Mouse (Mus musculus) embryonic facial prominence, embryonic 15.5 days (tissue): ENCODE measurements at regions not wholly inside any gene's neighbourhood (a gene's known extent, or its start where the extent isn't known, plus 50 kb on each side); places are given as distances from the start of the nearest gene placed in this dataset.
A peak's percentile ranks its signal among the peaks of the same experiment; 100 is the strongest.

ENCODE experiments used
- ATAC-seq: fragments of 200-750 bp; cut with Nextera tagmentation; 2 replicates; pipeline ENCODE4 v1.8.0; 2017; ENCODE audit warnings: low read depth, moderate TSS enrichment; ENCODE audit not compliant: insufficient number of reproducible peaks, low FRiP score, low TSS enrichment
- H3K27ac ChIP-seq: fragments of 300-500 bp; sonication (generic); replicated peaks from 2 replicates; pipeline ENCODE4 v1.5.1; 2015; ENCODE audit warnings: mild to moderate bottlenecking, inconsistent platforms
- H3K27me3 ChIP-seq: fragments of 300-500 bp; sonication (generic); 2 replicates; pipeline ENCODE4 v1.6.1; 2015; ENCODE audit warnings: inconsistent platforms
- H3K36me3 ChIP-seq: fragments of 300-500 bp; sonication (generic); 2 replicates; pipeline ENCODE4 v1.6.1; 2015; ENCODE audit warnings: mild to moderate bottlenecking, inconsistent platforms
- H3K4me1 ChIP-seq: fragments of 300-500 bp; sonication (generic); 2 replicates; pipeline ENCODE4 v1.6.1; 2015; ENCODE audit warnings: inconsistent platforms
- H3K4me2 ChIP-seq: fragments of 300-500 bp; sonication (generic); replicated peaks from 2 replicates; pipeline ENCODE4 v1.6.1; 2015; ENCODE audit warnings: mild to moderate bottlenecking, inconsistent platforms
- H3K4me3 ChIP-seq: fragments of 300-500 bp; sonication (generic); replicated peaks from 2 replicates; pipeline ENCODE4 v1.5.1; 2015; ENCODE audit warnings: mild to moderate bottlenecking, inconsistent platforms
- H3K9ac ChIP-seq: fragments of 300-500 bp; sonication (generic); 2 replicates; pipeline ENCODE4 v1.6.1; 2015; ENCODE audit warnings: inconsistent platforms
- H3K9me3 ChIP-seq: fragments of 300-500 bp; sonication (generic); replicated peaks from 2 replicates; pipeline ENCODE4 v1.6.1; 2016; ENCODE audit warnings: inconsistent platforms
- WGBS: fragments of 180-500 bp; shearing (Covaris S2); methylation state at CpG from one replicate; pipeline ENCODE4 v1.1.7; 2015; 5-methylcytosine and 5-hydroxymethylcytosine counted together

DNA sequence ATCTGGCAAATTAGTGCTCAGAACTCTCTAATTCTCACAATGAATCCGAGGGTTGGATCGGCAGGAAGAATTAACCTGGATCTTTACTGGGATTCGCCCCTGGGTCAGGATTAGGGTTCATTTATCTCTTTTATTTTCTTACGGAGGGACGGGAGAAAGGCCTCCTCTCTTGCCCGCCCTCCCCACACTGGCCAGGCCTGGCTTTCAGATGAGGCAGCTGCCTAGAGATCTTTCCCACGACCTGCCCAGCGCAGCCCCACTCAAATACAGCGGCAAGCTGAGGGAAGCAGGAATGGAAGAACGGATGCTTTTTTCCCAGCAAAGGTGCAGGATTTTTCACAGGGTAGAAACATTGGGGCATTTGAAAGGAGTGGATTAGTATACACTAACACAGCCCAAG, 289.9 kb downstream of the Sox9 start:
- no peak overlapping the region for H3K4me3 ChIP-seq
- ATAC-seq: no peak
- 45% methylated on average over 10 of the region's 10 CpGs for WGBS

DNA sequence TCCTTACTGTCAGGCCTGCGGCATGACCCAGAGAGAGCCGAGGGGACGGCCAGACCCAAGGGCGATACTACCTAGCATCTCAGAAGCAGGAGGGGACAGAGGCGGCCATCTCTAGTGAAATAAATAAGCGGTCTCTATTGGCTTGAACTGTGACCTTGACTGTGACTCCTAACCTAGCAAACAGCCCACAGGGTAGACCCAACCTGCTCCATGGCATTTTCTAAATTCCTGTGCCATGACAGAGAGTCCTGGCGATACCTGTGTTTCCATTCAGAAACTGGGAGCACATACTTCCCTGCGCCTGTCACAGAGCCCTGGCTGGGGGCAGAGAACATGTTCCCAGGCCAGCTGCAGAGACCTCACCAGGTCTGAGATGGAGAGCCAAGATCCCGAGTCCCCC, 292.3 kb downstream of the Sox9 start:
- ATAC-seq: no peak; the same call in 1 of the 2 replicates
- H3K9ac ChIP-seq: no peak overlapping the region
- no peak overlapping the region for H3K4me3 ChIP-seq
- H3K4me2 ChIP-seq: no peak overlapping the region
- H3K27ac ChIP-seq: no peak overlapping the region
- H3K36me3 ChIP-seq: no peaks in the 10 kb centered on the region
- H3K27me3 ChIP-seq: no peaks in the 10 kb centered on the region
- no peaks in the 10 kb centered on the region for H3K9me3 ChIP-seq
- 83% methylated on average over 9 of the region's 9 CpGs for WGBS
- H3K4me1 ChIP-seq: no peaks in the 10 kb centered on the region

More for the DNA sequence above, 289.9 kb downstream of the Sox9 start:
- Histone ChIP-seq H3K4me2 (no peak overlapping the region), H3K9me3 (no peaks in the 10 kb centered on the region), H3K27ac (no peak overlapping the region), H3K9ac (no peak overlapping the region), H3K27me3 (no peaks in the 10 kb centered on the region), H3K36me3 (no peaks in the 10 kb centered on the region), H3K4me1 (no peaks in the 10 kb centered on the region)

DNA sequence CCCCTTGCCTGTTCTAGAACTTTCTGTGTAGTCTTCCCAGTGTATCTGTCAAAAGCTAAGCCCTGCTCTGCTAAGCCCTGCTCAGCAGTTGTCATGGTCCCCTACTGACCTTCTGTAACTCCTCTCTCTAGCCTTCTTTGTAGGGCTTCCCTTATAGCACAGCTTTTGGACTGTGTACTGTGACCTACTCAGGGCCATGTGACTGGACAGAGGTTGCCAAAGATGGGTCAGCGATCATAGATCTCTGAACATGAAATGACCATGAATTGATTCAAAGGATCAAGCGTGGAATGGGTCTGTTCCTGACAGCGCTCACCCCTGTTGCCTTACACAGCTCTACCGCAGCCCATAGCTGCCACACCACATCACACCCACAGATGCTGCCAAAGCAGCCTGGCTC, 294.3 kb downstream of the Sox9 start:
- no peak for ATAC-seq

DNA sequence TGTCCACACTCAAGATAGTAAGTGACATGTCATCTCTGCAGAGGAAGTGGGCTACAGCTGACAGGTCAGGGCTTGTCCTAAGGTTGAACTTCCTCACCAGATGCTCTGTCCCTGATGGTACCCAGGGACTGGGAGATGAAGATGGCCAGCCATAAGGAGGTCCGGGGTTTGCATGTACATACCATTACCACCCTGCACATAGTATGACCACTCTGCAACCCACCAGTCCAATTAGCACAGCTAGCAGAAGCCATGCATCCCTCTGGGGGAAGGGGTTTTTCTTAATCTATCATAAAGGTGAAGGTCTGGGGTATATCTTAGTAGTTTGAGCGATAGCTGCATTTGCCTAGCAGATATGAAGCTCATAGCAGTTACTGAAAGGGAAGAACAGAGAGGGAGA, 298.3 kb downstream of the Sox9 start:
- no peak for ATAC-seq
- H3K27me3 ChIP-seq: no peaks in the 10 kb centered on the region
- 87% methylated on average over 2 of the region's 2 CpGs for WGBS

More for the DNA sequence above, 294.3 kb downstream of the Sox9 start:
- Histone ChIP-seq H3K36me3 (no peaks in the 10 kb centered on the region), H3K4me1 (no peaks in the 10 kb centered on the region), H3K4me2 (no peak overlapping the region), H3K9ac (no peak overlapping the region), H3K4me3 (no peak overlapping the region), H3K27me3 (no peaks in the 10 kb centered on the region), H3K9me3 (no peaks in the 10 kb centered on the region), H3K27ac (no peak overlapping the region)
- WGBS: 95% methylated on average over 4 of the region's 4 CpGs

DNA sequence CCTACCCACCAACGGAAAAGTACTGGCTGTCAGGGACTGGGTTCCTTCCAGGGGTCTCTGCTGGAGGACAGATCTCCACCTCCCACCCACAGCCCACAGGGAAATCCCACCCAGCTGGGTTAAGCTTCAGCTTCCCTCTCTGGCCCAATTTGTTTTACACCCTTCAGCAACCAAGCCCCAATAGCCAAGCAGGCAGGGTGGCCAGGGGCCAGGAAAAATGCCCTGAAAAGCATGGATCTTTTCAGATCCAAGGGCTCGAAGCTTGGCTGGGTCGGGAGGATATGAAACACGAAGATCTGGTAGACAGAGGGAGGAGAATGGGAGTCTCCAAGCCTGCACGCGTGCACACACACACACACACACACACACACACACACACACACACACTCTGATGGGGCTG, 302.4 kb downstream of the Sox9 start:
- H3K36me3 ChIP-seq: no peaks in the 10 kb centered on the region
- H3K4me3 ChIP-seq: no peak overlapping the region
- H3K9ac ChIP-seq: no peak overlapping the region
- H3K4me2 ChIP-seq: no peak overlapping the region
- peaks cover 6% of the 10 kb centered on the region; the same call in 1 of the 2 replicates for H3K4me1 ChIP-seq
- no peaks in the 10 kb centered on the region for H3K27me3 ChIP-seq
- ATAC-seq: no peak
- no peaks in the 10 kb centered on the region for H3K9me3 ChIP-seq
- WGBS: 77% methylated on average over 6 of the region's 6 CpGs
- no peak overlapping the region for H3K27ac ChIP-seq

More for the DNA sequence above, 298.3 kb downstream of the Sox9 start:
- no peak overlapping the region for H3K9ac ChIP-seq
- H3K27ac ChIP-seq: no peak overlapping the region
- H3K4me2 ChIP-seq: no peak overlapping the region
- H3K4me1 ChIP-seq: no peaks in the 10 kb centered on the region
- no peaks in the 10 kb centered on the region for H3K9me3 ChIP-seq
- H3K4me3 ChIP-seq: no peak overlapping the region
- H3K36me3 ChIP-seq: no peaks in the 10 kb centered on the region

DNA sequence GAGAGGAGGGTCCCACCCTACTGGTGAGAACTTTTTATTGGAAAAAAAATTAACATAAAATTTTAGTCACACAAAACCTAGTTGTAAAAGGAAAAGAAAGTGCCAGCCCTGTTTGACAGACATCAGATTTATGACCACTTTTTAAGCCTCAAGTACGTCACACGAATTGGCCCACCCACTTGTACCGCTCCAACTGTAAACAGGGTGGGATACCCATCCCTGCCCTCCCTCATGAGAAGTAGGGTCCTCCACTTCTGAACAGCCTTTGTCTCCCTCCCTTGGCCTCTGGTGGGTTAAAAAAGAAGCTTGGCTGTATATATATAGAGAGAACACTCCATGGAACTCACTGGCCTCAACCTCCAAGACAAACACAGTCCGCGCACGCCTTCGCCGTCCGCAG, 303.5 kb downstream of the Sox9 start:
- no peak overlapping the region for H3K4me3 ChIP-seq
- no peak overlapping the region for H3K9ac ChIP-seq
- no peaks in the 10 kb centered on the region for H3K9me3 ChIP-seq
- H3K27me3 ChIP-seq: no peaks in the 10 kb centered on the region
- H3K4me1 ChIP-seq: peaks cover 6% of the 10 kb centered on the region; the same call in 1 of the 2 replicates
- no peak for ATAC-seq
- 80% methylated on average over 9 of the region's 9 CpGs for WGBS
- no peak overlapping the region; the same call in 1 of the 2 replicates for H3K27ac ChIP-seq
- no peak overlapping the region for H3K4me2 ChIP-seq
- H3K36me3 ChIP-seq: no peaks in the 10 kb centered on the region

DNA sequence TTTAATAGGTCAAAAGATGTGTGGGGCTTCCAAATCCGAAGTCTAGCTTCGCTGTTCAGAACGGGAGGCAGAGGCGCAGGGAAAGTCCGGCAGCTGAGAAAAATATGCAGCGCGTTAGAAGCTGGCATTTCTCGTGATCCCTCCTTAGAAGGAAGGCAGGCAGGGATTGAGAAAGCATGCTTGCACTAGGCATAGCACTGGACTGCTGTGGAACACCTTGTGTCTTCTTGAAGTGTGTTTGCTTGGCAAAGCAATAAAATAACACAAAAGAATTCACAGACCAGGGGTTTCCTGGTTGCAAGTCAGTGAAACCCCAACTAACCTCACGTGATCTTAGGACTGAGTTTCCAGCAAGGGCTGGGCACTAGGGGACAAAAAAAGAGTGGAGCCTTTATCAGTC, 305.1 kb downstream of the Sox9 start:
- Histone ChIP-seq H3K36me3 (no peaks in the 10 kb centered on the region), H3K4me2 (no peak overlapping the region), H3K9me3 (no peaks in the 10 kb centered on the region), H3K27ac (no peak overlapping the region), H3K9ac (no peak overlapping the region), H3K27me3 (no peaks in the 10 kb centered on the region), H3K4me1 (peaks cover 6% of the 10 kb centered on the region; the same call in 1 of the 2 replicates), H3K4me3 (no peak overlapping the region)
- 42% methylated on average over 9 of the region's 9 CpGs for WGBS
- ATAC-seq: no peak

DNA sequence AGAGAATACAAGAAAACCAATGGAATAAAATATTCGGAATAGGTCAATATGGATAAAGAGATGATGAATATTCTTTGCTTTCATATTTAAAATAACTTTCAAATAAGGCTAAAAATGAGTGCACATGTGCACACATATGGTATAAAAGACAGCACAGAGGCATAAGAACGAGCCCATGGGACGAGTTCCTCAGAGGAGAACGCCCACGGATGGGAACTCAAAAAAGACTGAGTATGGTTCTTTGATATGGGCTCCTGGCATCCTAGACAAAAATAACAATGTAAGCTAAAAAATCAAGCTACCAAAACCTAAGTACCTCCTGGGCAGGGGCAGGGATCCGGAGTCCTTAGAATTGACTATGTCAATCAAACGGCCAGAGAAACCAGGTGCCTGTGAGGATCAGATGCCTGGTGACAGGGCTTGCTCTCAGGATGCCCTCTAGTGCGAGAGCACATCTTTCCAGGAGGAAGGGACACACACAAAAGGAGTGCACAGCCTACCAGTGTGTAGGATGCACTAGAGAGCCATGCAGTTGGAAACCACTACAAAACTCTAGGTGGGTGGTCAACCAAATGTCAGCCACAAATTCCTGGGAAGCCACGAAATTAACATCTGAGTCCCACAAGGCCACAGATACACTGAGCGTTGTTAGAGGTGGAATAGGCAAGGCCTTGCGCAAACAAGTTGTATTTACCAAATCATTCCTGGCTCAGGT, 307.8 kb downstream of the Sox9 start:
- Histone ChIP-seq H3K27ac (no peak overlapping the region), H3K27me3 (no peaks in the 10 kb centered on the region), H3K36me3 (no peaks in the 10 kb centered on the region), H3K4me3 (no peak overlapping the region), H3K9ac (no peak overlapping the region), H3K4me1 (peaks cover 6% of the 10 kb centered on the region; the same call in 1 of the 2 replicates), H3K9me3 (no peaks in the 10 kb centered on the region), H3K4me2 (no peak overlapping the region)
- no peak for ATAC-seq
- WGBS: 75% methylated on average over 11 of the region's 11 CpGs

- Histone ChIP-seq H3K9me3 (no peaks in the 10 kb centered on the region), H3K4me3 (no peak overlapping the region), H3K27me3 (no peaks in the 10 kb centered on the region), H3K27ac (no peak overlapping the region), H3K4me2 (no peak overlapping the region), H3K4me1 (peaks cover 17% of the 10 kb centered on the region), H3K36me3 (no peaks in the 10 kb centered on the region), H3K9ac (no peak overlapping the region)
- 62% methylated on average over 8 of the region's 8 CpGs for WGBS
- ATAC-seq: 0 out of 2 replicates have a peak, but pooled peaks have one; percentile 41
Observed at GRCm38 (mm10) chr11:113091901-113092568, 310.0 kb downstream of the Sox9 start.

DNA sequence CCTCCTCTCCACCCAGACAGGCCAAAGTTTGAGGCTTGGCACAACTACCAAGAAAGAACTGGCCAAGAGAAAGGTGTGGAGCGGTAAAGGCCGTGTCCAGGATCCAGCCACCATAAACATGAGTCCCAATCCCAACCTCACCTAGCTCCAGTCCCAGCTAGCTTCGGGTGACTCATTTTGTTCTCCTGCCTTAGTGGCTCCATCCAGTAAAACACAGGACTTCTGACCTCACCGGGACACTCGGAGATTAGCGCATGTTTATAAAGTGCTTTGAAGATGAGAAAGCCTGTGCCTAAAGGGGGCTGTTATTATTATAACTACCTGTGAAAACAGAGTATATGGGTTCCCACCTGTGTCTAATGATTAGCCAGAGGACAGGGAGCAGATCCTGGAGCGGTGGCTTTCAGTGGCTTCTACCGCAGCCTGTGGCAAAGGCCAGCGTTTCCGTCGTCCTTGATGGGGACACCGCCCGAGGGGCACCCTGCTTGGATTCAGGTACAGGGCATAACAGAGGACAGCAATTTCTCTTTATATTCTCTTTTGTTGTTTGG, 311.9 kb downstream of the Sox9 start:
- H3K27me3 ChIP-seq: no peaks in the 10 kb centered on the region
- ATAC-seq: no peak
- no peaks in the 10 kb centered on the region for H3K9me3 ChIP-seq
- H3K4me1 ChIP-seq: peaks cover 14% of the 10 kb centered on the region
- no peak overlapping the region for H3K4me2 ChIP-seq
- H3K36me3 ChIP-seq: no peaks in the 10 kb centered on the region
- H3K4me3 ChIP-seq: no peak overlapping the region
- H3K27ac ChIP-seq: no peak overlapping the region
- H3K9ac ChIP-seq: no peak overlapping the region
- 91% methylated on average over 13 of the region's 13 CpGs for WGBS

DNA sequence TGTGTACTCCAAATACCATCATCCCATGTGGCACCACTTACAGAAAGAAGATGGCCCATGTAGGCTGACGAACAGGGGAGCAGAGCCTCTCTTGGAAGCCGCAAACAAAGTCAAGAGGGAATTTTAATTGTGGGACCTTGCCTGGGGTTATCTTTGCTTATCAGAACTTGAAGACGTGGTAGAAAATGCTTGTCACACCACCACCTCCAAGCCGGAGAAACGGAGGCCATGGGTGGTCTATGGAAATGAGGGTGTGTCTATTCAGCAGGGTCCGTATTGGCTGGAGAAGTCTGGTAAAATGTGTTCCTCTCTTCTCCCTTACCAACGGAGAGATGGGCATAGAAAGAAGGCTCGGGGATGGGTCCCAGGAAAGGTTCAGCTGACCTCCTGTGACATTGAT, 313.6 kb downstream of the Sox9 start:
- Histone ChIP-seq H3K27me3 (no peaks in the 10 kb centered on the region), H3K4me1 (peaks cover 19% of the 10 kb centered on the region), H3K9ac (no peak overlapping the region), H3K36me3 (no peaks in the 10 kb centered on the region), H3K9me3 (no peaks in the 10 kb centered on the region), H3K4me2 (no peak overlapping the region), H3K27ac (no peak overlapping the region), H3K4me3 (no peak overlapping the region)
- no peak for ATAC-seq
- WGBS: 69% methylated on average over 8 of the region's 8 CpGs
